Mouse (Mus musculus) heart, postnatal 0 days (tissue): ENCODE data around the gene Cdyl2.

Source experiments
- CTCF ChIP-seq: IDR thresholded peaks from 2 replicates; pipeline ENCODE4 v1.5.1; 2016; ENCODE audit warnings: antibody characterized with exemption, control low read depth, low read depth
- EP300 ChIP-seq: IDR thresholded peaks from 2 replicates; pipeline ENCODE4 v1.6.1; 2016; ENCODE audit warnings: antibody characterized with exemption, low read depth

DNA sequence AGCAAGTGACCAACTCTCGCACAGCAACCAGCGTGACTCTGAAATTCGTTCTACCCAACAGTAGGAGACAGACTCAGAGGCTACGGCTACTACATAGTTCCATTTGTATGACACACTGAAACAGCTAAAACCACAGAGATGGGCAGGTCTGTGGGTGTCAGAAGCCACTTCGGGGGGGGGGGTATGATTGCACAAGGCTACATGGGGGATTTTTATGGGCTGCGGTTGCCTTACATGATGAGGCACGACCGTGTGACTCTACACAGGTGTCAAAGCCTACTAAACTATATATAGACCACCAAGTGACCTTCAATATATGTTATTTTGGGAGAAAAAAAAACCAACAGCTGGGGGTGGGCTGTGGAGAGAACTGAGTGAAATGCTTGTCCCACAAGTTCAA lies 96.8 kb downstream of the Cdyl2 start:
- TF ChIP-seq EP300, result no peak
- no peak for TF ChIP-seq CTCF
